Mouse (Mus musculus) layer of hippocampus, adult 18-20 months (tissue): ENCODE measurements at regions not wholly inside any gene's neighbourhood (a gene's known extent, or its start where the extent isn't known, plus 50 kb on each side); places are given as distances from the start of the nearest gene placed in this dataset.
A peak's percentile ranks its signal among the peaks of the same experiment; 100 is the strongest.

Experiments
- DNase-seq, 2 experiments: peaks; one replicate each; pipeline ENCODE4 v3.0.0; 2022; ENCODE audit warnings: low spot score in 2 of 2

- no peak for DNase-seq
Observed at GRCm38 (mm10) chr3:143092206-143092605, 210.4 kb upstream of the Pkn2 start.

GRCm38 (mm10) chr3:143090886-143091285 is 209.1 kb upstream of the Pkn2 start:
- DNase-seq = no peak

GRCm38 (mm10) chr3:143090316-143090715 is 208.5 kb upstream of the Pkn2 start:
- no peak for DNase-seq

GRCm38 (mm10) chr3:143087786-143088185 is 206.0 kb upstream of the Pkn2 start:
- no peak for DNase-seq

GRCm38 (mm10) chr3:143078310-143078709 is 196.5 kb upstream of the Pkn2 start:
- no peak for DNase-seq

- no peak for DNase-seq
Observed at GRCm38 (mm10) chr3:143071839-143072373, 190.1 kb upstream of the Pkn2 start.

- no peak for DNase-seq
Observed at GRCm38 (mm10) chr3:143054858-143055257, 173.1 kb upstream of the Pkn2 start.

- DNase-seq = peak in 1 of 2 experiments; percentile 3
Observed at GRCm38 (mm10) chr3:143053286-143053993, 171.6 kb upstream of the Pkn2 start.

- no peak for DNase-seq
Observed at GRCm38 (mm10) chr3:143040666-143041065, 158.9 kb upstream of the Pkn2 start.

GRCm38 (mm10) chr3:143036108-143036507 is 154.3 kb upstream of the Pkn2 start:
- no peak for DNase-seq

- no peak for DNase-seq
Observed at GRCm38 (mm10) chr3:143034588-143034987, 152.8 kb upstream of the Pkn2 start.

GRCm38 (mm10) chr3:143022486-143022885 is 140.7 kb upstream of the Pkn2 start:
- no peak for DNase-seq

GRCm38 (mm10) chr3:143021159-143021871 is 139.5 kb upstream of the Pkn2 start:
- no peak for DNase-seq

- DNase-seq = no peak
Observed at GRCm38 (mm10) chr3:143017480-143017879, 135.7 kb upstream of the Pkn2 start.

GRCm38 (mm10) chr3:143016758-143017157 is 135.0 kb upstream of the Pkn2 start:
- DNase-seq = no peak

- no peak for DNase-seq
Observed at GRCm38 (mm10) chr3:143014421-143014820, 132.6 kb upstream of the Pkn2 start.

- DNase-seq = no peak
Observed at GRCm38 (mm10) chr3:143007047-143007446, 125.2 kb upstream of the Pkn2 start.

- DNase-seq = no peak
Observed at GRCm38 (mm10) chr3:143001952-143002351, 120.1 kb upstream of the Pkn2 start.

- DNase-seq = no peak
Observed at GRCm38 (mm10) chr3:142995981-142996743, 114.4 kb upstream of the Pkn2 start.

- no peak for DNase-seq
Observed at GRCm38 (mm10) chr3:142984547-142984946, 102.7 kb upstream of the Pkn2 start.

GRCm38 (mm10) chr3:142981221-142981620 is 99.4 kb upstream of the Pkn2 start:
- no peak for DNase-seq

GRCm38 (mm10) chr3:142979161-142979560 is 97.4 kb upstream of the Pkn2 start:
- peak in 1 of 2 experiments; percentile 9 for DNase-seq
